Mouse (Mus musculus): Measurements from ENCODE around the gene Dnah14.
"Not testable (repeated sequence)": the region's sequence is repeated elsewhere in the genome, so short reads cannot be mapped to it uniquely, and the experiment has no call there.

Gene Dnah14

GRCm38 (mm10) chr1:181611118-181611517 is 34.8 kb downstream of the Dnah14 start:
- no peak for DNase-seq

GRCm38 (mm10) chr1:181615866-181616491 is 39.6 kb downstream of the Dnah14 start:
- peak; percentile 89 to 91 for DNase-seq

- DNase-seq = peak; percentile 21 to 56
These were observed 41.0 kb downstream of the Dnah14 start for GRCm38 (mm10) chr1:181617332-181617731.

- no peak for DNase-seq
These were observed 46.9 kb downstream of the Dnah14 start for GRCm38 (mm10) chr1:181623149-181623680.

- no peak for DNase-seq
These were observed 48.5 kb downstream of the Dnah14 start for GRCm38 (mm10) chr1:181624876-181625275.

- no peak for DNase-seq
These were observed 51.9 kb downstream of the Dnah14 start for GRCm38 (mm10) chr1:181628276-181628675.

- DNase-seq = no peak
These were observed 55.0 kb downstream of the Dnah14 start for GRCm38 (mm10) chr1:181631371-181631770.

GRCm38 (mm10) chr1:181637997-181638713 is 61.8 kb downstream of the Dnah14 start:
- DNase-seq = peak in 1 of 2 experiments; percentile 18

GRCm38 (mm10) chr1:181640383-181640782 is 64.0 kb downstream of the Dnah14 start:
- DNase-seq = no peak

GRCm38 (mm10) chr1:181647467-181647866 is 71.1 kb downstream of the Dnah14 start:
- no peak for DNase-seq

GRCm38 (mm10) chr1:181653481-181653880 is 77.1 kb downstream of the Dnah14 start:
- no peak for DNase-seq

- DNase-seq = peak; percentile 23 to 52
These were observed 80.1 kb downstream of the Dnah14 start for GRCm38 (mm10) chr1:181656421-181656820.

- no peak for DNase-seq
These were observed 90.4 kb downstream of the Dnah14 start for GRCm38 (mm10) chr1:181666801-181667200.

GRCm38 (mm10) chr1:181694729-181695498 is 118.6 kb downstream of the Dnah14 start:
- no peak for DNase-seq

- DNase-seq = peak; percentile 38 to 59
These were observed 152.3 kb downstream of the Dnah14 start for GRCm38 (mm10) chr1:181728707-181729106.

- no peak for DNase-seq
These were observed 157.2 kb downstream of the Dnah14 start for GRCm38 (mm10) chr1:181733517-181733916.

- no peak for DNase-seq
These were observed 163.9 kb downstream of the Dnah14 start for GRCm38 (mm10) chr1:181740259-181740658.

GRCm38 (mm10) chr1:181742251-181742885 is 166.0 kb downstream of the Dnah14 start:
- DNase-seq = no peak

- peak; percentile 4 to 24 for DNase-seq
These were observed 193.0 kb downstream of the Dnah14 start for GRCm38 (mm10) chr1:181769392-181769791.

- no peak for DNase-seq
These were observed 195.5 kb downstream of the Dnah14 start for GRCm38 (mm10) chr1:181771871-181772270.

GRCm38 (mm10) chr1:181776541-181776940 is 200.2 kb downstream of the Dnah14 start:
- no peak for DNase-seq

- not testable (repeated sequence) for DNase-seq
These were observed 206.2 kb downstream of the Dnah14 start for GRCm38 (mm10) chr1:181782600-181782999.

- no peak for DNase-seq
These were observed 213.6 kb downstream of the Dnah14 start for GRCm38 (mm10) chr1:181789952-181790351.
